Mouse (Mus musculus) liver, embryonic 14.5 days (tissue): Measurements from ENCODE around the gene Slc25a21.

Source experiments
- CTCF ChIP-seq: IDR thresholded peaks from 2 replicates; pipeline ENCODE4 v1.5.1; 2016; ENCODE audit warnings: antibody characterized with exemption, low read depth, control low read depth
- EP300 ChIP-seq: IDR thresholded peaks from 2 replicates; pipeline ENCODE4 v1.6.1; 2016; ENCODE audit warnings: antibody characterized with exemption, low read depth

- no peak for TF ChIP-seq CTCF
- TF ChIP-seq EP300 = no peak
Measured at GRCm38 (mm10) chr12:56876549-56876948, 320.7 kb downstream of the Slc25a21 start.
